Mouse (Mus musculus): Measurements from ENCODE around the gene Vmn1r82.

- TF ChIP-seq CTCF (IDR thresholded peaks at IDR 0.05; ENCODE audit: low read depth, low read length) (no peak), POLR2A (IDR thresholded peaks at IDR 0.05; ENCODE audit: insufficient read depth, low read length) (no peak), EP300 (IDR thresholded peaks at IDR 0.05; ENCODE audit: insufficient read depth, low read depth, low read length) (no peak)
Observed at GRCm38 (mm10) chr7:12329381-12329780, 29.2 kb downstream of the Vmn1r82 start, which contains the start of gene Vmn1r83.
